Mouse (Mus musculus) spleen, postnatal 0 days (tissue): Measurements from ENCODE around the gene Gm14444. TPM values are rescaled to one million over a fixed set of nuclear protein-coding genes. Genes with fewer than 3 reads are reported as not detected.

Experiments used
- polyA plus RNA-seq: library from polyadenylated mRNA; unstranded; fragments of >200 nt; fragmentation: Nextera tagmentation; extraction: Ambion mirVana; gene quantifications from 2 replicates; pipeline ENCODE4 v1.2.1, GENCODE M21; 2015

Gene Gm14444
- polyA plus RNA-seq: not detected in 2 replicates

GRCm38 (mm10) chr2:175010022-175010421 lies at the start of gene Gm14444:
Gm14444 (plus strand) TSS chr2:175010241.

GRCm38 (mm10) chr2:175067681-175068261 lies 57.7 kb downstream of the Gm14444 start, which contains the start of gene Gm14393:
Gm14393 (minus strand) TSS chr2:175067781.

Other genes starting within 250 kb of the Gm14444 start
- 28.6 and 41.5 TPM in 2 replicates for gene Edn3, start 249.6 kb upstream of the Gm14444 start, polyA plus RNA-seq
- gene Gm14393, start 57.5 kb downstream of the Gm14444 start, polyA plus RNA-seq: 0.50 and 0.57 TPM in 2 replicates
- gene Gm14399, start 131.8 kb downstream of the Gm14444 start, polyA plus RNA-seq: 0.85 and 1.5 TPM in 2 replicates
- gene Gm14443, start 165.6 kb downstream of the Gm14444 start, polyA plus RNA-seq: 0.08 and 0.42 TPM in 2 replicates
- 0.67 and 3.2 TPM in 2 replicates for gene Gm14391, start 196.7 kb downstream of the Gm14444 start, polyA plus RNA-seq